Mouse (Mus musculus) Patski (cell line): ENCODE results near the gene Dpp3. TPM values are rescaled to one million over a fixed set of nuclear protein-coding genes. Genes with fewer than 3 reads are reported as not detected.

Source experiments
- ATAC-seq: fragments of 100-300 bp; one replicate; pipeline ENCODE4 v1.8.0; 2021
- CTCF ChIA-PET: fragments of 350-600 bp; sonication (Branson Sonifier 250); formaldehyde crosslinking; loops from one replicate; lab custom pipeline; 2022; ENCODE audit warnings: inconsistent platforms; lab: Charles Lee
- POLR2A ChIA-PET: fragments of 350-600 bp; sonication (Branson Sonifier 250); formaldehyde crosslinking; loops from one replicate; lab custom pipeline; 2022; ENCODE audit warnings: antibody characterized with exemption, inconsistent platforms; lab: Charles Lee
- DNase-seq: peaks from one replicate; pipeline ENCODE4 v3.0.0-alpha.2; 2011; ENCODE audit warnings: low read depth, low spot score
- H3K27me3 ChIP-seq: fragments of 371-371 bp; one replicate; pipeline ENCODE4 v1.5.1; 2021
- CTCF ChIP-seq: fragments of 100-300 bp; IDR thresholded peaks from one replicate; pipeline ENCODE4 v1.5.1; 2021
- in situ Hi-C: fragments of 300-500 bp; cut with MboI; formaldehyde crosslinking; loops from 3 replicates; pipeline ENCODE4 v1.11.1; 2018; ENCODE audit warnings: low pct_unique_long_range_greater_than_20kb, mixed read lengths
- polyA plus RNA-seq: library from polyadenylated mRNA; unstranded; gene quantifications from one replicate; pipeline ENCODE4 v1.2.3, GENCODE M21; 2021

Gene Dpp3
- polyA plus RNA-seq, 1 experiment from 2014 or later = 91.0 TPM

GRCm38 (mm10) chr19:4928781-4929180 lies 694 bp upstream of the Dpp3 start:
- no peak for TF ChIP-seq CTCF
- POLR2A ChIA-PET = interaction anchor here (0.6 to 1.8 kb wide), 5 partner anchors 10 to 44 kb away, joined by 3 to 11 read pairs (median 4); partner anchors contain the start of gene Mrpl11

GRCm38 (mm10) chr19:4925121-4925860 lies 2.8 kb downstream of the Dpp3 start:
- DNase-seq (no peak), ATAC-seq (no peak)
- no peak for TF ChIP-seq CTCF
- ChIA-PET POLR2A (no interaction called here), CTCF (interaction anchor here (1.3 kb wide), 1 partner anchor 32 kb away, joined by 5 read pairs; no protein-coding TSS in a partner anchor)
- no peaks in the 10 kb centered on the region for H3K27me3 ChIP-seq
- in situ Hi-C loops = no loop called here

More at GRCm38 (mm10) chr19:4928781-4929180, 694 bp upstream of the Dpp3 start:
- no peak for DNase-seq
- CTCF ChIA-PET = interaction anchor here (1.1 to 2.5 kb wide), 3 partner anchors 9 to 33 kb away, joined by 5 to 10 read pairs (median 8); partner anchors contain the start of gene Bbs1
- no peaks in the 10 kb centered on the region for H3K27me3 ChIP-seq
- in situ Hi-C loops = no loop called here
- no peak for ATAC-seq

- no peak for ATAC-seq
- H3K27me3 ChIP-seq = no peaks in the 10 kb centered on the region
- DNase-seq = no peak
- no peak for TF ChIP-seq CTCF
- ChIA-PET POLR2A (no interaction called here), CTCF (no interaction called here)
- in situ Hi-C loops = no loop called here
Observed at GRCm38 (mm10) chr19:4919652-4920051, 8.4 kb downstream of the Dpp3 start.

- DNase-seq (no peak), ATAC-seq (no peak)
- ChIA-PET POLR2A (interaction anchor here (1.5 kb wide), 1 partner anchor 11 kb away, joined by 6 read pairs; the partner anchor contains the start of gene Dpp3), CTCF (no interaction called here)
- no peaks in the 10 kb centered on the region for H3K27me3 ChIP-seq
- TF ChIP-seq CTCF = no peak
- in situ Hi-C loops = no loop called here
Observed at GRCm38 (mm10) chr19:4916827-4917226, 11.3 kb downstream of the Dpp3 start.

- ChIA-PET CTCF (interaction anchor here (1.0 to 1.1 kb wide), 2 partner anchors 9 to 18 kb away, joined by 3 read pairs; partner anchors contain the start of gene Bbs1), POLR2A (interaction anchor here (1.5 kb wide), 1 partner anchor 12 kb away, joined by 6 read pairs; the partner anchor contains the start of gene Dpp3)
- H3K27me3 ChIP-seq = no peaks in the 10 kb centered on the region
- no peak for TF ChIP-seq CTCF
- ATAC-seq (no peak), DNase-seq (no peak)
- in situ Hi-C loops = no loop called here
Observed at GRCm38 (mm10) chr19:4915924-4916603, 12.0 kb downstream of the Dpp3 start.

GRCm38 (mm10) chr19:4909376-4909775 lies 18.7 kb downstream of the Dpp3 start:
- H3K27me3 ChIP-seq = no peaks in the 10 kb centered on the region
- in situ Hi-C loops = loop anchor here (5.0 kb wide), 1 partner anchor 152 kb away; the partner anchor contains the start of gene Rbm4b
- no peak for TF ChIP-seq CTCF
- ChIA-PET POLR2A (no interaction called here), CTCF (no interaction called here)
- ATAC-seq = no peak
- no peak for DNase-seq

GRCm38 (mm10) chr19:4908107-4908506 lies 20.0 kb downstream of the Dpp3 start:
- no peaks in the 10 kb centered on the region for H3K27me3 ChIP-seq
- no peak for TF ChIP-seq CTCF
- in situ Hi-C loops = loop anchor here (5.0 kb wide), 1 partner anchor 151 kb away; the partner anchor contains the start of gene Rbm4b
- ATAC-seq = no peak
- CTCF ChIA-PET = no interaction called here
- POLR2A ChIA-PET = interaction anchor here (1.2 kb wide), 1 partner anchor 11 kb away, joined by 5 read pairs; no protein-coding TSS in a partner anchor
- DNase-seq = no peak

- ATAC-seq (no peak), DNase-seq (peak; percentile 48)
- no peaks in the 10 kb centered on the region for H3K27me3 ChIP-seq
- ChIA-PET CTCF (interaction anchor here (1.3 to 2.4 kb wide), 2 partner anchors 10 to 22 kb away, joined by 3 to 8 read pairs; partner anchors contain the start of gene Dpp3), POLR2A (interaction anchor here (0.6 kb wide), 1 partner anchor 893 kb away, joined by 3 read pairs; no protein-coding TSS in a partner anchor)
- in situ Hi-C loops = loop anchor here (5.0 kb wide), 1 partner anchor 149 kb away; the partner anchor contains the start of gene Rbm4b
- no peak for TF ChIP-seq CTCF
Observed at GRCm38 (mm10) chr19:4905979-4906794, 21.9 kb downstream of the Dpp3 start, which contains the start of gene Bbs1. Gene Bbs1, minus strand, starts transcription at chr19:4906628.

GRCm38 (mm10) chr19:4899888-4900287 lies 28.2 kb downstream of the Dpp3 start:
- in situ Hi-C loops = no loop called here
- no peak for ATAC-seq

GRCm38 (mm10) chr19:4898972-4899371 lies 29.1 kb downstream of the Dpp3 start:
- in situ Hi-C loops = no loop called here
- no peak for TF ChIP-seq CTCF
- POLR2A ChIA-PET = no interaction called here
- DNase-seq (no peak), ATAC-seq (no peak)
- no peaks in the 10 kb centered on the region for H3K27me3 ChIP-seq
- CTCF ChIA-PET = interaction anchor here (1.1 kb wide), 1 partner anchor 16 kb away, joined by 3 read pairs; no protein-coding TSS in a partner anchor

More at GRCm38 (mm10) chr19:4899888-4900287, 28.2 kb downstream of the Dpp3 start:
- POLR2A ChIA-PET = no interaction called here
- H3K27me3 ChIP-seq = no peaks in the 10 kb centered on the region
- CTCF ChIA-PET = interaction anchor here (1.3 kb wide), 1 partner anchor 12 kb away, joined by 3 read pairs; no protein-coding TSS in a partner anchor
- no peak for DNase-seq
- no peak for TF ChIP-seq CTCF
